Mouse (Mus musculus) embryonic facial prominence, embryonic 12.5 days (tissue): ENCODE data around the gene Zfp981. TPM values are rescaled to one million over a fixed set of nuclear protein-coding genes. Genes with fewer than 3 reads are reported as not detected.
"Not testable (repeated sequence)": the region's sequence is repeated elsewhere in the genome, so short reads cannot be mapped to it uniquely, and the experiment has no call there.

Experiments used
- ATAC-seq: fragments of 200-750 bp; cut with Nextera tagmentation; 2 replicates; pipeline ENCODE4 v1.8.0; 2017; ENCODE audit not compliant: insufficient number of reproducible peaks, insufficient read depth, low FRiP score, low TSS enrichment
- H3K27ac ChIP-seq: fragments of 300-500 bp; sonication (generic); 2 replicates; pipeline ENCODE4 v1.5.1; 2016; ENCODE audit warnings: mild to moderate bottlenecking
- H3K27me3 ChIP-seq: fragments of 300-500 bp; sonication (generic); 2 replicates; pipeline ENCODE4 v1.6.1; 2016; ENCODE audit warnings: mild to moderate bottlenecking, moderate library complexity
- H3K36me3 ChIP-seq: fragments of 300-500 bp; sonication (generic); 2 replicates; pipeline ENCODE4 v1.6.1; 2016; ENCODE audit warnings: mild to moderate bottlenecking
- H3K4me1 ChIP-seq: fragments of 300-500 bp; sonication (generic); 2 replicates; pipeline ENCODE4 v1.6.1; 2016
- H3K4me2 ChIP-seq: fragments of 300-500 bp; sonication (generic); replicated peaks from 2 replicates; pipeline ENCODE4 v1.6.1; 2016; ENCODE audit warnings: mild to moderate bottlenecking, moderate library complexity
- H3K4me3 ChIP-seq: fragments of 300-500 bp; sonication (generic); 2 replicates; pipeline ENCODE4 v1.5.1; 2016; ENCODE audit warnings: mild to moderate bottlenecking
- H3K9ac ChIP-seq: fragments of 300-500 bp; sonication (generic); 2 replicates; pipeline ENCODE4 v1.6.1; 2016; ENCODE audit warnings: mild to moderate bottlenecking, moderate library complexity
- H3K9me3 ChIP-seq: fragments of 300-500 bp; sonication (generic); 2 replicates; pipeline ENCODE4 v1.6.1; 2016; ENCODE audit warnings: mild to moderate bottlenecking, moderate library complexity
- WGBS: fragments of 180-500 bp; shearing (Covaris S2); methylation state at CpG from one replicate; pipeline ENCODE4 v1.1.7; 2016; 5-methylcytosine and 5-hydroxymethylcytosine counted together
- polyA plus RNA-seq: library from polyadenylated mRNA; unstranded; fragments of >200 nt; fragmentation: Nextera tagmentation; extraction: Ambion mirVana; gene quantifications from 2 replicates; pipeline ENCODE4 v1.2.1, GENCODE M21; 2016

Gene Zfp981
- polyA plus RNA-seq, result 0.06 and 0.14 TPM in 2 replicates

DNA sequence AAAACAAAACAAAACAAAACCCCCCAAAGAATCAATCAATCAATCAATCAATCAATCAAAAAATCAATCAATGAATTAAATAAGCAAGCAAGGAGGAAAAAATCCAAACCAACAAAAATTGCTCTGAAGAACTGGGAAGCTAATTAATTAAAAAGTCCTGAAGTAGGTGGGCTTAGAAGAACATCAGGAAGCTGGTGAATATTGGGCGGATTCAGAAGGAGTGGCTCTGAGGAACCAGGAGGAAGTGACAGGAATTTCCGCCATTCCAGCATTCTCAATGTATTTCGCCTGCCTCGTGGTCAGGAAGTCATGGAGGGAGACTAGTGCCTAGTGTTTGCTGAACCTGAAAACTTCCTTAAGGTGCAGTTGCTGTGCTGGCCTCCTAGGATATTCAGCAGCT, at the start of gene Zfp981:
TSS of gene Zfp981 (plus strand) at position 301 of the 400 bp plus-strand sequence.
- H3K4me1 ChIP-seq, result not testable (repeated sequence)

DNA sequence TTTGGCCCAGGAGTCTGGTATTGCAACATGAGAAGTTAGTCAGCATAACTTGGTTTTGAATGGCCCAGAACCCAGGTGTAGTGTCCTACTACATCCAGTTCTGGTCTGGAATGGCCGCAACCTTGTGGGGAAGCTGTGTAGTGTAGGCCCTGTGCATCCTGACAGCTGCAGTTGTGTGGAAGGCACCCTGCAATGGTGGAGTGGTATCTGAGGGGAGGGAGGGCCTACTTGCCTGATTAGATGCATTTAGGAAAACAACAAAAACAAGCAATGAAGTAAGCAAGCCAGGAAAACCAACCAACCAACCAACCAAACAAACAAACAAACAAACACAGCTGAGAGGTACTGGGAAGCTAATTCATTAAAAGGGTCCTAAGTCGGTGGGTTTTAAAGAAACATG, 49.3 kb upstream of the Zfp981 start:
- H3K4me2 ChIP-seq, H3K4me1 ChIP-seq, H3K27ac ChIP-seq, H3K9ac ChIP-seq, ATAC-seq, H3K4me3 ChIP-seq, H3K27me3 ChIP-seq, H3K36me3 ChIP-seq: not testable (repeated sequence)
- 89% methylated on average over 2 of the region's 2 CpGs for WGBS
- peaks cover 56% of the 10 kb centered on the region for H3K9me3 ChIP-seq

More for the DNA sequence above, at the start of gene Zfp981:
- not testable (repeated sequence) for H3K4me2 ChIP-seq, ATAC-seq, H3K27ac ChIP-seq, H3K36me3 ChIP-seq, H3K4me3 ChIP-seq, H3K9ac ChIP-seq, H3K27me3 ChIP-seq
- peaks cover 33% of the 10 kb centered on the region for H3K9me3 ChIP-seq
- 87% methylated on average over 4 of the region's 4 CpGs for WGBS

DNA sequence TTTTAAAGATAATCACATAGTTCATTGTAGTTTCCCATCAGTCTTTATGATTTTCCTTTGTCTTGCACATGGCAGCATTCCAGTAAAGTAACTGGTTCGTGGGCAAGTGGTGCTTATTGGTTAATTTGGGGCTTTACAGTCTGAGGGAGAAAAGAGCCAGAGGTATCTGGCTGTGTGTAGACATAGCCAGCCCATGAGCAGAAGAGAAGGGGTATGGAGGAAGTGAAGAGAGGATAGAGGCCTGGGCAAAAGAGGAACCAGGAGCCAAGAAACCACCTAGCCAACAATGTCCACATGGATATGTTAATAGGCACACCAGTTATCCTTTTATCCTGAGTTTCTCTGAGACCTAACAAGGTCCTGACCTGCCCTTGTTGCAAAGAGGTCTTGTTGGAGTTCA, 47.7 kb upstream of the Zfp981 start:
- WGBS, result 71% methylated on average over 1 of the region's 1 CpGs

DNA sequence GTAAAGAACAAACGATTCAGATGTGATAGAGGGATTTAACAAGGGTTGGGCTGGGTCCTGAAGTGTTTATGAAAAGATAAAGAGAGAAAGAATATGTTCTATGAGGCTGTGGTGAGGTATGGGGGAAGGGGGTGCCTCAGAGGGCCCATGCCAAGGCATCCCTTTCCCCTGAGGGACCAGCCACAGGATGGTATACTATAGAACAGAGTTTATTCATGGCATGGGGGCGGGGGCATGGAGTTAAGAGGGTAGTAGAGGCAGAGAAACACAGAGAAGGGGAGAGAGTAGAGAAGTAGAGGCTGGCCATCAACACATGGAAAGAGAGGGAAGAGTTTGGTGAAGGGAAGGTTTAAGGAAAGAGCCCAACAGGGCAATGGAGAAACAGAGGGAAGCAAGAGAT, 46.9 kb upstream of the Zfp981 start:
- Histone ChIP-seq H3K9me3 (peaks cover 60% of the 10 kb centered on the region), H3K4me1 (no peaks in the 10 kb centered on the region), H3K4me3 (no peak overlapping the region), H3K27me3 (no peaks in the 10 kb centered on the region), H3K36me3 (0 out of 2 replicates have a peak, but pooled peaks cover 3% of the 10 kb centered on the region), H3K9ac (no peak overlapping the region), H3K27ac (no peak overlapping the region), H3K4me2 (no peak overlapping the region)
- peak; percentile 6 for ATAC-seq
- 49% methylated on average over 2 of the region's 2 CpGs for WGBS

More for the DNA sequence above, 47.7 kb upstream of the Zfp981 start:
- H3K36me3 ChIP-seq, ATAC-seq, H3K4me3 ChIP-seq, H3K27ac ChIP-seq, H3K27me3 ChIP-seq, H3K4me2 ChIP-seq, H3K9ac ChIP-seq, H3K4me1 ChIP-seq: not testable (repeated sequence)
- H3K9me3 ChIP-seq, result peaks cover 56% of the 10 kb centered on the region

DNA sequence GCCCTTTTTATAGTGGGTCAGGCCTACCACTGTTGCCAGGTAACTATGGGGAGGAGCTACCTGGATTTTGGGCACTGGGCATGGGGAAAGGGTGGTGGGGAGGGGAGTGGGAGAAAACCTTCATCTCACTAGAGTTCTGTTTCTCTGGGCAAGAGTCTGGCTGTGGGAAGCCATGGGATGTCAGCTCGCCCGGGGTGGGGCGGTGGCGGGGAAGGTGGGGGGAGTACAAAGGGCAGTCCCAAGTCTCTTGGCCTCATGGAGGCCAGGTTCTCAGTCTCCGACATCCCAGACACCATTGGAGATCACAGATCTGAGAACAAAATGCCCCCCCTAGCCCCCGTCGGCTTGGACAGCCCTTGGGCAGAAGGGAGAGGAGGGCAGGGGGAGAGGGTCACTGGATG, 46.5 kb upstream of the Zfp981 start:
- H3K27ac ChIP-seq, result no peak overlapping the region
- no peak overlapping the region for H3K4me2 ChIP-seq
- H3K9me3 ChIP-seq, result peaks cover 58% of the 10 kb centered on the region
- H3K27me3 ChIP-seq, result no peaks in the 10 kb centered on the region
- H3K4me3 ChIP-seq, result no peak overlapping the region
- no peaks in the 10 kb centered on the region for H3K4me1 ChIP-seq
- 94% methylated on average over 7 of the region's 7 CpGs for WGBS
- H3K36me3 ChIP-seq, result 0 out of 2 replicates have a peak, but pooled peaks cover 3% of the 10 kb centered on the region
- ATAC-seq, result peak; percentile 54
- no peak overlapping the region for H3K9ac ChIP-seq

DNA sequence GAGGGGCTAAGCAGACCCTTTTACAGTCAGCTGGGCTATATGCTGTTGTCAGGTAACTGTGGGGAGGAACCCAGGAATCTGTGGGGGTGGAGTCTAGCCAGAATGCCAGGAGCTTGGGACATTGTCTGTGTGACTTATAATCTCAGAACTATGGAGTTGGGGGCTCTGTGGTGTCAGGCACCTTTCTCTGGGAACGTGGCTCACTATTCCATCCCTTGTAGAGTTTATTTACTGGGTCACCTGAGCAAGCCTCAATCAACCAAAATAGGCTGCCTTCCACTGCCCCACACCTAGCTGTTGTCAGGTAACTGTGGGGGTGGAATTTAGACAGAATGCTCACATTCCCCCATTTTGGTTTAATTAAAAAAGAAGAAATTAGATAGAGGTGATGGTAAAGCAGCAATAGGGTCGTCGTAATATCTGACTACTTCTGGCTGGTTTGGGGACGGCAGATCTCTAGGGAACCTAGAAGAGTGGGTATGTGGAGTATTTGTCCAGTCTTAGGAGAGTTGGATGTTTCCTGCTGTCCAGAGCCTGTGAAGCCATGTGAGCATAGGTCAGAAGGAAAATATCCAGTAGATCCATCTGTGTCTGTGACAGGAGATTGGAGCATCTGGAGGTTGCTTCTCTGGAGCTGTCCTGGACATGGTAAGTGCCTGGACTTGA, 45.6 kb upstream of the Zfp981 start:
- no peak overlapping the region for H3K27ac ChIP-seq
- H3K36me3 ChIP-seq, result 0 out of 2 replicates have a peak, but pooled peaks cover 3% of the 10 kb centered on the region
- no peaks in the 10 kb centered on the region for H3K4me1 ChIP-seq
- peaks cover 56% of the 10 kb centered on the region for H3K9me3 ChIP-seq
- ATAC-seq, result no peak
- H3K9ac ChIP-seq, result no peak overlapping the region
- H3K4me2 ChIP-seq, result no peak overlapping the region
- H3K27me3 ChIP-seq, result no peaks in the 10 kb centered on the region
- WGBS, result 71% methylated on average over 4 of the region's 4 CpGs
- no peak overlapping the region for H3K4me3 ChIP-seq

DNA sequence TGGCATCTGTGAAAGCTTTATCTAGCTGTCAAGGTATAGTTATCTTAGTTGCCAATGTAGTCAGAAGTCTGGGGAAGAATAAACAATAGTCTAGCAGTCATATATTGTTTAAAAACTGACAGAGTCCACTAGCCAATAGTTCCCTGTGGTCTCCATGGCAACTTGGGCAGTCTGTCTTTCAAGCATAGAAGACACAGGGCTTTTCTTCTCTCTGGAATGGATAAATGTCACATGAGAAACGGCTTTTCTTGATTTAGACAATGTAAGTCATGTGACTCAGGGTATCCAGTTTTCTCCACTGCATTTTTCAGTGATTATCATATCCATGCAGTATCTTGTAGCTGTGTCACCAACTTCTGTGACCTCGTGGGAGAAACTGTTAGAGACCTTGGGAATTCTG, 44.7 kb upstream of the Zfp981 start:
- peaks cover 56% of the 10 kb centered on the region for H3K9me3 ChIP-seq
- no peak for ATAC-seq
- WGBS, result 65% methylated on average over 2 of the region's 2 CpGs

DNA sequence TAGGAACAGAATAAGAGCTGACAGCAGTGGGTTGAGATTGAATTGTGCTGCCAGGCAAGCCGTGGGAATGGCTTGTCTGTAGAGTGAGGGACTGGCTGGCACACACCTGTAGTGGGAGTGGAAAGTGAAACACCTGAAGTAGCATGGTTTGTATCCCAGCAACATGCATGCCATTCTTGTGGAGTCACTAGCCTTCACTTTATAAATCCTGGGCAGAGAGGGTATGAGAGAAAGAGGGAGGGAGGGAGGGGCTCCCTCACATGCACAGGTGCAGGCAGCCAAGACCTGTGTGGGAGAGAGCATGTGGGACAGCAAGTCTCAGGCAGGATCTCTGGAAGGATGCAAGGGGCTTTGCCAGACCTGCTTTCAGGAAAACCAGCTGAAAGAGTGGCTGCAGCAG, 44.1 kb upstream of the Zfp981 start:
- Histone ChIP-seq H3K27ac (no peak overlapping the region), H3K4me2 (no peak overlapping the region), H3K9ac (no peak overlapping the region), H3K9me3 (peaks cover 53% of the 10 kb centered on the region), H3K4me3 (no peak overlapping the region), H3K27me3 (no peaks in the 10 kb centered on the region), H3K4me1 (no peaks in the 10 kb centered on the region), H3K36me3 (no peaks in the 10 kb centered on the region)
- WGBS, result 77% methylated on average over 1 of the region's 1 CpGs
- ATAC-seq, result no peak

More for the DNA sequence above, 44.7 kb upstream of the Zfp981 start:
- no peaks in the 10 kb centered on the region for H3K27me3 ChIP-seq
- no peaks in the 10 kb centered on the region for H3K4me1 ChIP-seq
- H3K36me3 ChIP-seq, result 0 out of 2 replicates have a peak, but pooled peaks cover 3% of the 10 kb centered on the region
- no peak overlapping the region for H3K4me2 ChIP-seq
- H3K4me3 ChIP-seq, result no peak overlapping the region
- H3K27ac ChIP-seq, result no peak overlapping the region
- H3K9ac ChIP-seq, result no peak overlapping the region

DNA sequence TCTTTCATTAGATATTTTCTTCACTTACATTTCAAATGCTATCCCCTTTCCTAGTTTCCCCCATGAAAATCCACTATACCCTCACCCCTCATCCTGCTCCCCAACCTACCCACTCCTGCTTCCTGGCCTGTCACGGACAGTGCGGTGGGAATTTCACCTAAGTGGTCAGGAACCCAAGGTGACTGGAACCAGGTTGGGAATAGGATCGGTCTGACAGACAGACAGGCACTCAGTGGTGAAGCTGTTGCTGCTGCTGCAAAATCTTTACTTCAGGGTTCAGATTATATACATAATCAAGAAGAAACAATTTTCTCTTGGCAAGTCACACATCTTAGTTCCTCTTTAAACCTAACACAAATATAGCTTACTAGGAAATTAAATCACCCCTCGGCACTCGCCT, 42.0 kb upstream of the Zfp981 start:
- ATAC-seq, H3K4me3 ChIP-seq, H3K36me3 ChIP-seq, H3K27me3 ChIP-seq, H3K4me2 ChIP-seq, H3K4me1 ChIP-seq, H3K9ac ChIP-seq, H3K27ac ChIP-seq: not testable (repeated sequence)
- WGBS, result 82% methylated on average over 5 of the region's 5 CpGs
- peaks cover 43% of the 10 kb centered on the region for H3K9me3 ChIP-seq

DNA sequence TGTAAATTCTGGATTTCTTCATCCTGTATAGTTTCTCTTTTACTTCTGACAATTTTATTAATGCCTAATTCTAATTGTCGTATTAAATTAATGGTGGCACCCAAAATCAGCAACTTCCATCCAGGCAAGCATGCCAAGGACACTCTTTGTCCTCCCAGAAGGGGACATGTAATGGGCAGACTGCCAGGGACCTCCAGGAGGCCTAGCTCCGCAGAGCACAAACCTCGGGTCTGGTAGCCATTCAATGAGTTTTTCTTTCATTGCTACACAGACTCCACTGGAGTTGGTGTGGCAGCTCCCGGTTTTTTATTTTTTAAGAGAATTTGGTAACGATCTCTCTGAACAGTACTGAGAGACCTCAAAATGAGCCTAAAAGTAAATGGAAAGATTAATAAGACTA, 41.1 kb upstream of the Zfp981 start:
- H3K9ac ChIP-seq, H3K4me2 ChIP-seq, H3K4me3 ChIP-seq, ATAC-seq, H3K27ac ChIP-seq, H3K36me3 ChIP-seq, H3K4me1 ChIP-seq, H3K27me3 ChIP-seq: not testable (repeated sequence)
- WGBS, result 79% methylated on average over 5 of the region's 5 CpGs
- H3K9me3 ChIP-seq, result peaks cover 40% of the 10 kb centered on the region

DNA sequence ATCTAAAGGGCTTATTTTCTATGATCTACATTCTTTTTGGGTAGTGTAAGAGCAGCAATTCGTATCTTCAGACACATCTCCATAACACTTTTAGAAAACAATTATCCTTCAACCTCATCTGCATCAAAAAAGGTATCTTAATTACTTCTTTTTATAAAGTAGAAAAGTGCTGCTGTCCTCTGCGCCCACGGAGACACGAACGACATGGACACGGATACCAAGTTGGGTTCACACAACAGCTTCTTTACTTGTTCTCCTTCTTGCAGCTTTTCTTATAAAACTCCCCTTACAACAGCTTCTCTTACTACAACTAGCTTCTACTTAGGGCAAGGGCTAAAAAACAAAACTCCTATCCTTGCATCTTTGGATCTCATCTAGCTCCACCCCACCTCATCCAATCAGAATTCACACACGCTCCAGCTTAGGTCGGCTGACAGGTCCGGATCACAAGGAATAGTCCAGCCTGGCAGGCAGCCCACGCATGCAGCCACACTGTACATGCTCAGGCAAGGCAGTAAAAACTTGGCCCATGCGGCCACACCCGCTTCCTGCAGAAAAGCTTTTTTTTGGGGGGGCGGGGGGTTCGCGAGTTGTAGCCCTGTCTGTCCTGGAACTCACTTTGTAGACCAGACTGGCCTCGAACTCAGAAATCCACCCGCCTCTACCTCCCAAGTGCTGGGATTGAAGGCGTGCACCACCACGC, 38.0 kb upstream of the Zfp981 start:
- not testable (repeated sequence) for H3K4me2 ChIP-seq, H3K4me1 ChIP-seq
- peak; percentile 56 for ATAC-seq

DNA sequence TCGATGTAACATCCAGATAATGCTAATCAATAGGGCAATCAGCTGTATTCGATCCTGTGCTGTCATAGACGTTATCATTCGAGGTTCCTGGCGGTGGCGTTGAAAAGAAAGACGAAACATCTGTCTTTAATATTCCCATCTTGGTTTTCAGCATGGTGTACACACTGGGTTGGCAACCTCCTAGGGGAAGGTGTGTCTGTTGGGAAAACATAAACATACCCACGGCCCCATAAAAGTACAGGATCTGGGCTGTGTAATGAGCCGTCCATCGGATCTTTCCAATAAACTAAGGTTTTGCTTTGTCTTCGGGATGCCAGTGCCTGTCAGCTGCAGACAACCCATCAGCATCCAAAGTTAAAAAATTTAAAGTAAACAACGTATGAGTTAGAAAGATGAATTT, 31.8 kb upstream of the Zfp981 start:
- not testable (repeated sequence) for H3K4me1 ChIP-seq, H3K9ac ChIP-seq, H3K4me3 ChIP-seq, H3K4me2 ChIP-seq, H3K27ac ChIP-seq, ATAC-seq, H3K27me3 ChIP-seq, H3K36me3 ChIP-seq
- peaks cover 13% of the 10 kb centered on the region for H3K9me3 ChIP-seq
- 92% methylated on average over 11 of the region's 12 CpGs for WGBS

More for the DNA sequence above, 38.0 kb upstream of the Zfp981 start:
- not testable (repeated sequence) for H3K27me3 ChIP-seq, H3K4me3 ChIP-seq, H3K9ac ChIP-seq, H3K27ac ChIP-seq, H3K36me3 ChIP-seq
- H3K9me3 ChIP-seq, result peaks cover 13% of the 10 kb centered on the region
- WGBS, result 88% methylated on average over 19 of the region's 19 CpGs
